Mouse (Mus musculus) stomach, postnatal 0 days (tissue): ENCODE data around the gene Pik3ip1.
A peak's percentile ranks its signal among the peaks of the same experiment; 100 is the strongest.

Experiments
- CTCF ChIP-seq: IDR thresholded peaks from 2 replicates; pipeline ENCODE4 v1.5.1; 2016; ENCODE audit warnings: antibody characterized with exemption, low read depth, mild to moderate bottlenecking, moderate library complexity
- EP300 ChIP-seq: optimal IDR thresholded peaks from 2 replicates; pipeline ENCODE3; 2016; ENCODE audit warnings: antibody characterized with exemption

DNA sequence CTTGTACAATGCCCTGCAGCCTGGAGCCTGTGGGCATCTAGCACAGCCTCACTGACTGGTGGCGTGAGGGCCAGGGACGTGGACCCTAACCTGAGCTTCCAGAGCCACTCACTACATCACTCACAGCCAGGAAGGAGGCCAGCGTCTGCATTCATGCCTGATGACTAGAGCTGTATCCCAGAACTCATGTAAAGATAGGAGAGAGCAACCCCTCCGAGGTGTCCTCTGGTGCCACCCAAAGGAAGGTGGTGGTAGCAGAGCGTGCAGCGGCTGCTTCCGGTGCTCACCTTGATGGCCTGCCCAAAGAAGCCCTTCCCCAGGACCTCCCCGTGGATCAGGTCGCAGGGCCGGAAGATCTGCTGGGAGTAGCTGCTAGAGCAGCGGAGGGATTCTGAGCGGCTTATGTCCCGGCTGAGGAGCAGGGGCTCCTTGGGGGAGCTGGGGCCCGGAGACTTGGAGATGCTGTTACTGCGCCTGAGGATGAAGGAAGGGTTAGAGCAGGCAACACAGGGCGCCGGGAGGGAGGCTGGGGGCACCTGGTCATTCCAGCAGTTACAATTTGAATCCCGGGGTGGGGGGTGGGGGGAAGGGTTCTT lies 22.9 kb downstream of the Pik3ip1 start:
- TF ChIP-seq EP300, result no peak
- peak; percentile 53 for TF ChIP-seq CTCF
